Mouse (Mus musculus): Measurements from ENCODE around the gene Xylt1.

Gene Xylt1

DNA sequence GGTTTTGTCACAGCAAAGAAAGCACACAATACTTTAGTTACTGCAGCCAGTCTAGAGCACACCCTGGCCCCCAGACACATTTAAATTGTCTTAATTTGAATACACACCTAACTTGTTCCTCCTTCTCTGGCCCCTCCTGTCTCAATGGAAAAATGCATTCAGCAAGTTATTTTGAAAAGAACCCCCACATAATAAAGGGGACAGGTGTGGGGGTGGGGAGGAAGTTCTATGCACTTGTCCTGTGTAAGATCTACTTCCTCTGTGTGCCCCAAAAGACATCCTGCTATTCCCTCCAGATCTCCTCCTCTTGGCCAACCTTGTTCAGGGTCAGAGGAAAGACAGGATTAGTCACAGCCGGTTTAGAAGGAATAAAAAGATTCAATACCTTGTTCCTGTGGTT lies 135.0 kb downstream of the Xylt1 start:
- DNase-seq (ENCODE audit: low spot score) = no peak

DNA sequence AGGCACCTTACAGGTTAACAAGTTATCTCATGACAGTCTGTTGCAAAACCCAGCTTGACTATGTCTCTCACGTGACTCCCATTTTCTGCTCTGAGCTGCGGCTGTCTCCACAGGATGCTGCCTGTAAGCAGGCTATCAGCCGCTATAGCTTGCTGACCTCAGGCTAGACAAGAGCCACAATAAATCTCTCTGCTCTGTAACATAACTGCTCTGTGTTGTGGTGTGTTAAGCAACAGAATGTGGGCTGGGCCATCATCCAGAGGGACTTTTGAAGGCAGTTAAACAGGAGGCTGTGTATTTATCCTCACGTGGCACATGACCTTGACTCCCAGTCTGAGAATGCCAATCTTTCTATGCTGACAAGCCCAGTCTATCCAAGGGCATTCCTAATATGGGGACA lies 136.1 kb downstream of the Xylt1 start:
- no peak for DNase-seq (ENCODE audit: low spot score)

DNA sequence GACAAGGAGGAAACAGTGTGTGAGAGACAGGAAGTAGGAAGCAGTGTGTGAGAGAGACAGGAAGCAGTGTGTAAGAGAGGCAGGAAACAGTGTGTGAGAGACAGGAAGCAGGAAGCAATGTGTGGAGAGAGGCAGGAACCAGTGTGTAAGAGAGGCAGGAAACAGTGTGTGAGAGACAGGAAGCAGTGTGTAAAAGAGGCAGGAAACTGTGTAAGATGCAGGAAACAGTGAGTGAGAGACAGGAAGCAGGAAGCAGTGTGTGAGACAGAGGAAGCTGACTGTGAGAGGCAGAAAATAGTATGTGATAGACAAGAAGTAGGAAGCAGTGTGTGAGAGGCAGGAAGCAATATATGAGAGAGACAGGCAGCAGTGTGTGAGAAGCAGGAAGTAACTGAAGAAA lies 140.6 kb downstream of the Xylt1 start:
- DNase-seq (ENCODE audit: low spot score) = no peak

DNA sequence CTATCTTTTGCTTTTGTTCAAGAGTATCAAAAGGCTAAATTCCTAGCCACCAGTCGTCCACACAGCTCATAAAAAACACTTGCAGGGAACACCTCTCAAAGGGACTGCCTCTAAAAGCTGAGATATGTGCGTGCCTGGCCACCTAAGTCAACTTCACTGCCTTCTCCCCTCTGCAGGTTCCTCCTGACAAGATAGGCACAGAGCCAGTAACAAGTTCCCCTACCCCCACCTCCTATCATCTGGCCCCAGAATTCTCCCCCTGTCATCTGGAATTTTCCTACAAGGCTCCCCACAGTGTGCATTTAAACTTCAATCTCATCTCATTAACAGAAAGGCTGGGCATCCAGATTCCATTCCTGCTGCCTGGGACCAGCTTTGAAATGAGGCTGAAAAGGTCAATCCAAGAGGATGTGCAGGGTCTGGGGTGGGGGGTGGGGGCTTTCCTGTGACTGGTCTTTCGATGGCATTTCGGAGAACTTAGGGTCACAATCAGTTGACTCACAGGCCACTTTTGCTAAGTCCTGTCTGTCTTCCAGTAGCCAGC lies 141.4 kb downstream of the Xylt1 start:
- DNase-seq (ENCODE audit: low spot score) = peak; percentile 28

DNA sequence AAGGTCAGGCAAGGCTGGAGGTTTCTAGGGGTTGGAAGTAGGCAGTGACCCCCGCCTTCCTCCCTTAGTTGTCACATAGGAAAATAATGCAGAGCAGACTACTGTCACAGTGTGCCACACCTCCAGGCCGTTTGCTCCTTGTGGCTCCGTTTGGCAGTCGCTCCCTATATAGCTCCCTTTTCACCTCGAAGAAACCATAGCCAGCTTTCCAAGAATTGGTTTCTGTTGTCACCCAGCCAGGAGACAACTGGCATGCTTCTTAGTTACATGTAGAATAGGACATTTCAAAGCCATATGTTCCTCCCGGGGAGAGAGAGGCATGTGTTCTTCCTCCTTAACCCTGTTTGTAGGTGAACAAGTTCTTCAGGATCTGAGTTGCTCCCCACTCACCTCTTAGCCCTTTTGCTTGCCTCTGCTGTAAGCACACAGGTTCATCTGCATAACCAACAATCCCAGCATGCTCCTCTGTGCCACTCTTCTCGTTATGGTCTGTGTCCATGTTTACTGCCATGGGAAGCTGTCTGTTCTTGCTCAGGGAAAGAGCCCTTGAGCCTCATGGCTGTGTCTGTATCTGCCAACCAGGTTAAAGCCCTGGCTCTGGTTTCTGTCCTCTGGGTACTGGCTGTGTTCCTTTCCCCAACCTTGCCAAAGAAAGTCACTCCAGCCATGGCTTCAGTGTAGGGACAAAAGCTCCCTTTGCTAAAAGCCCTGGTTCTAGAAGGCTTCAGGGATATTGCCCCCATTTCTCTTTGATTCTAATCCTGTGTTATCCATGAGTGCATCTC lies 143.8 kb downstream of the Xylt1 start:
- no peak for DNase-seq (ENCODE audit: low spot score)

DNA sequence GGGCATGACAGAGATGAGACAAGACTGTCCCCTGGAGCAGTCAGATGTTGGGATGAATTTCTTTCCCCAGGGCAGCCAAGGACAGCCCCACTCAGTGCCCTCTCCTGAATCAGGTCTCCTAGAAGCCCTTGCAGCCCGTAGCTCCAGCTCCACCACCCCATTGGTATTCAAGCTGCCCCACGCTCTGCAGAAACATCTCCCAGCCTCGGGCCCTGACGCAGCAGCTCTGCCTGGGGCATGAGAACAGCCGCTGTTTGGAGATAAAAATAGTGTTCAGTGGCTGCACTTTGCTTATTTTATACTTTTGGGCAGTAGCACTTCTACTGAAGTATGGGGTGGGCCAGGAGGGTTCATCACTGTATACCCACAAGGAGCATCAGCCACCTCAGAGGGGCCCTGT lies 144.9 kb downstream of the Xylt1 start:
- no peak for DNase-seq (ENCODE audit: low spot score)

DNA sequence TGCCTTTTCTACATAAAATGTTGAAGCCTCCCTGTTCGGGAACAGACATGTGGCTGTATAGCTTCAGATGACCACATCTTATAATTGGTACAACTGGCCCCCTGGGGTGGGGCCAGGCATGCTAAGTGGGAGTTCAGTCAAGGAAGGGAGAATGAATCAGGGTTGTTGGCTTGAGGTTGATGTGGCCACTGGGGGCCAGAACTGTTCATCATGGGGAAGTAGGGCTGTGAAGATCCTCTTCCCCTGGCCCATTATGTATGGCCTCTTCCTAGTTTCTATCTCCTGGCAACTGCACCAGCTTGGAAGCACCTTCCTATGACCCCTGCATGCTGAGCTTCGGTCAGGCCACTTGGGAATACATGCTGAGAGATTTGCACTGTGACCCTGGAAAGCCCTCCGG lies 145.8 kb downstream of the Xylt1 start:
- no peak for DNase-seq (ENCODE audit: low spot score)

DNA sequence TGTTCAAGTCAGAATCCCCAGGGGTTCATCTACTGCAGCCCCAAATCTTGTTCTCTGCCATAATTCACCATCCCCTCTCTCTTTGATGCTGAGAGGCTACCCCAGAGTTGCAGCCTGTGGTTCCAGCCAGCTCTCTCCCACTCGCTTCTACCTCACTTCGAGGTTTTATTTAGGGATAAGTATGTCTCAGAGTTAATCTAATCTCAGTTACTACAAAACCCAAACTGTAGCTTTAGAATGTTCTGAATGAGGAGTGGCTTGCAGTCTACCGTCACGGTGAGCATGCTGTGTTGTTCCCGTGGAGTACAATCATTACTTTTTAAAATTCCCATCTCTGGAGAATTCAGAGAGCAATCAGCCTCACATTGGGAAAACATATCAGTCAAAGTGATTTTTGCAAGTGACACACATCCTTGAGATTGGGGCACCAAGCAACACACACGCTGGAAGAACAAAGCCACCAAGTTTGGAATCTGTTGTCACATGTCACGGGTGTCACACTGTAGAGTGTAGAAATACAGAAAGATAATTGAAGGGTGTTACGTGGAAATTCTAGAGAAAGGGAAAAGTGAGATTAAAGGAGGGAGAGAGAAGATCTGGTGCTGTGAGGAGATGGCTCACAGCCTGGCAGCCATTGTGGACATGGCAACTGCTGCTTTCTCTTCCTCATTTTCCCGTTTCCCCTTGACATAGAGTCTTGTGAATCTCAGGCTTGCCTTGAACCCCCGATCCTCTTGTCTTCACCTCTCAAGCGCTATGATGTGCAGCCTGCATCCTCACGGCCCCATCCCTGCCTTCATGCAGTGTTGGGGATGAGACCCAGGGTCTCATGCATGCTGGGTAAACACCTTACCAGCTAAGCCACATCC lies 149.2 kb downstream of the Xylt1 start:
- DNase-seq (ENCODE audit: low spot score) = no peak

DNA sequence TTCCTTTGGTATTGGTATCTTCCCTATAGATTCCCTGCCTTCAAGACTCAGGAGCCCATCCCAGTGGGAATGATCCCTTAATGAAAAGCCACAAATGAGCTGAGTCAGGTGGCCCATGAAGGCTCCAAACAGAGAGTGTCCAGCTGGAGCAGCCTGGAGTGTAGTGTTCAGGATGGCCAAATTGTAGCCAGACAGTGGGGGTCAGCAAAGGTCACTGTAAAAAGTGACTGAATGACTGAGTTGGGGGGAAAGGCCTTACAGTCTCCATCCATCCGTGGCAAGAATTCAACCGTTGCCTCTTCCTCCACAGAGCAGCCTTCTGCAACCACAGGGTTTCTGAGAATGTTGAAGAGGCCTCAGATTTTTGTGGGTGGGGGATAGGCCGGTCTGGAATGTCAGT lies 151.9 kb downstream of the Xylt1 start:
- peak; percentile 59 for DNase-seq (ENCODE audit: low spot score)

DNA sequence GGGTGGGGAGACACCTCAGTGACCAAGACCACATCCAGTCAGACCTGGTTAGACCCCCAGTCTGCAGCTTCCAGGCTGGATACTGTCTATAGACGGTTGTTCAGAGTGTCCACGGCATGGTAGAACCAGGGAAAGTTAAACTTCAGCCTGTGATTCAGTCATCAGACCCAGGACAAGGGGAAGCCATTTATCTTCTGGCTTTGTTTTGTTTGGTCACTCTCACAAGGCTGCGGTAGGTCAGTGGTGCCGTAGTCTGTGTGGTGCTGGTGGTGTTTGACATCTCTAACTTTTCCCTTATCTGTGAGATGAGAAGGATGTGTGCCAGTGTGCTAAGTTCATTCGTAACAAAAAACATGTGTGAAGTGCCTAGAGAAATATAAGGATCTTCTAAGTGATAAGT lies 152.4 kb downstream of the Xylt1 start:
- no peak for DNase-seq (ENCODE audit: low spot score)

DNA sequence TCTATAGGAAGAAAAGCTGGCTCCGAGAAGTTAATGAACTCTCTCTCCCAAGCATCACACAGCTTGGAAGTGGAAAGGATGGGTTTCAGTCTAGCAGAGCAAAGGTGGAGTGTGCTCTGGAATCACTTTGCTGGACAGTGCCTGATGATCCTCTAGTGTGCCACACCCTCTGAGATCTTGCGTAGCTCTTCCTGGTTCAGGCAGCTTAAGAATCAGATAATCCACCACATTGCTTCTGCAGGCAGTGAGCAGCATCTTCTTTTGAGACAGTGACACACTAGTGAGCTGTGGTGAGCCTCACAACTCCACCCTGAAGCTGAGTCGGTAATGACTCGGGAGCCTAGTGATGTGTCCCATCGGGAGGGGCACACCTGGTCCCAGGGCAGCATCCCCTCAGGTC lies 159.2 kb downstream of the Xylt1 start:
- no peak for DNase-seq (ENCODE audit: low spot score)

DNA sequence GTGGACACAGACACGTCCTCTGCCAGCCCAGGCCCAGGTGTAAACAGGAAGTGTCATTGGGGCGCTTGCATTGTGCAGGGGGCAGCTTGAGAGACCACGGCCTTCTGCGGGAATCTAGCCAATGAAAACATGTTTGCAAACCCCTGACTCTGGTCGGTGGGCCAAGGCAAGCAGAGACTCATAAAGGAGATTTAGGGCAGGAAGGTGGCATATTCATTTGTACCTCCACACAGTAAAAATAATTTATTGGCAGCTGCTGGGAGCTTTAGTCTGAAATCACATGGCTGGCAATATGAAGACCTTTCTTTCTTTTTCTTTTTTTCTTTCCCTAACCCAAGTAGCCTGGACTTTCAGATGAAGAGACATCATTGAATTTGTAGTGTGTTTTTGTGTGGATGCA lies 159.6 kb downstream of the Xylt1 start:
- DNase-seq (ENCODE audit: low spot score) = no peak

DNA sequence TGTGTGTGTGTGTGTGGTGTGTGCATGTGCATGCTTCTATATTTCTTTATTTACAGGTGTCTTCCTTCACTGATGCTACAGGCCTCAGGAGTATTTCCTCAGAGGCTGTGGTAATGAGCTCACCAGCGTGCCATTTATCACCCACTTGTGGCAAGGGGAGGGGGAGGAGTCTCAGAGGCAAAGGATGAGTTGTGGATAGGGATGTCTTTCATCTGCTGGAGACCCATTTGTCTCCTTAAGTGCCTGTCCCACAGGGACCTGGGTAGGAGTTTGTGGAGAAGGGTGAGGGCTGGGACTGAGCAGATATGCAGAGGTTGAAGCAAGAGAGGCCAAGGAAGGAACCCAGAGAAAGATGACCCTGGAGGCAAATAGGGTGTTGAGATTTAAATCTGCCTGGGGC lies 160.3 kb downstream of the Xylt1 start:
- peak; percentile 40 for DNase-seq (ENCODE audit: low spot score)

DNA sequence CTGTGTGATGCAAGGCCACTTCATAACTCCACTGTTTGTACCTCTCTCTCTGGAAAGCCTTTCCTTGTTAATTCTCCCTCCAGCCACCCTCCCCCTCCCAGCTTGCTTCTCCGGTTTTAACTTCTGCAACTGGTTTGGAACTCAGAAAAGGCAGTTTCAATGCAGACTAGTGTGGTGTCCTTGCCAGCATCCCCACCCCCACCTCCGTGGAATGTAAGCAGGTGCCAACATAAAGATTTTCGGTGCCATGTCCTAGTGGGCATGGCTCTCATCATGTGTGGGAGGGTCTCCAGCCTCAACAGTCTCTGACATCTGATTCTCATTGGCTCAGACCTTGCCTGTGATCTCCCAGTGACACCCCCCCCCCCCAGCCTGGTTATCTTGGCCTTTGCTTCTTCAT lies 160.9 kb downstream of the Xylt1 start:
- no peak for DNase-seq (ENCODE audit: low spot score)

DNA sequence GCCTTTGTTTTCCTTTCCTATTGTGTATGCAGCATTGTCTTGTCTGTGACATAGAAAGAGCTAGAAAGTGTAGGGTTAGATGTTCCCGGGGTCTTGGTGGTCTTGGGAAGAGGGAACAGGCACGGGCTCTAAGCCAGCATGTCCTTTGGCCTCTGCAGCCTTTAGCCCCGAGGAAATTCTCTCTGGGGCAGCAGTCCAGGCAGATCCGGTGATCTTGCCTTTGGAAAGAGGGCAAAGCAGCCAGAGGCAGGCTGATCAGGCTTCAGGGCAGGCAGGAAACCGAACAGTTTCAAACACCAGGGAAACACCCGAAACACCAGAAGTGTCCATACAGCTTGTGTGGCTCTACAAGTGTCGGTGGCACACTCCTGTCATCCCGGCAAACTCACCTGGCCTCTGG lies 162.3 kb downstream of the Xylt1 start:
- no peak for DNase-seq (ENCODE audit: low spot score)

DNA sequence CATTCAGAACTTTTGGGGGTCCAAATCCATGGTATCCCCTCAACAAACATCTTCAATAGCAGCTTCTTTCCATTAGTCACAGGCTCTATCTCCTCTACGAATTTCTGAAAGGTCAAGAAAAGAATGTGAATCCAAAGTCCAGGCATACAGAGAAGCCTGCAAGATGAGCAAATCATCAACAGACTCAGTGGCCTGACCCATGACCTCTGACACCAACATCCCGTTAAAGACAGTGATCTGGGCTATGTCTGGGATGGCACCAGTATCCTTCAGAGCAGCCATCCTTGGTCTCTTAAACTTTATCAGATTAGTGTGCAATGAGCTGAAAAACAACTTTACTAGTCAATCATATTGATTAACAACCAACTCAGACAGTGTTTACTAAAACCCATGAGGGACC lies 163.3 kb downstream of the Xylt1 start:
- DNase-seq (ENCODE audit: low spot score) = no peak

DNA sequence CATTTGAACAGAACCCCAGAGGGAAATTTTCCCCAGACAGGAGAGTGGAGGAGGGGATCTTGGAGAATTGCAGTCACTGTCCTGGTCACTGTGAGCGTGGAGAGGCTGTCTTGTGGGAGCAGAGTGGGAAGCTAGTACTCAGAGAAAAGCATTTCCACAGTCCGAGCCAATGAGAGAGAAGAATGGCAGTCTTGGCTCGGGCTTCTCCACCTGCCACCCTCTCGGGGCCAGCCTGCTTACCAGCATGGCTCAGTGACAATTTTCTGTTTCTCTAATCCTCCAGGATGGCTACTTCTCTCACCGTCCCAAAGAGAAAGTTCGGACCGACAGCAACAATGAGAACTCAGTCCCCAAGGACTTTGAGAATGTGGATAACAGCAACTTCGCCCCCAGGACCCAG lies 167.5 kb downstream of the Xylt1 start:
- DNase-seq (ENCODE audit: low spot score) = no peak

DNA sequence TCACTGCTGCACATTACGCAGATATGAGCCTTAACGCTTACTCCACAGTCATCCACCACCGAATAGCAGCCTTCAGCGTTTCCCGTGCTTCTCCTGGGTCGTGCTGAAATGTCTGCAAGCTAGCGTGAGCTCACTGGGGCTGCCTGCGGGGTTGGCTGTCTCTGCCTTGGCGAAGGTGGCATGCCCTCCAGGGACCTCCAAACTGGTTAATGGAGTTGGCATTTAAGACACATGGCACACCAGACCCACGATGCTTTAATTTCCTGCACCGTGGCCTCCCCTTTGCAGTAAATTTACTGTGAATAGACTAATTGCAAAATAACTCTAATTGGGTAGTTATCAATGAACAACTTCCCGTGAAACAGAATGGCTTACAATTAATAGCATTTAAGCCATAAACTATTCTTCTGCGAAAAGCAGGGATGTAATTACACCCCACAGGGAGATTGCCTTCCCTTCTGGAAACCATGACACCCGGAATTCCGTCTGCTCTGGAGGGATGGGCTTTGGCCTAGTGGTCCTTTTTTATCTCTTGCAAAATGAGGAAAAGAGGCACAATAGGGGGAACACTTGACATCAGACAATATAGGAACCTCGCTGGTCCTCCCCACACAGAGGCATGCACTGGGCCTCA lies 170.3 kb downstream of the Xylt1 start:
- DNase-seq (ENCODE audit: low spot score) = no peak

DNA sequence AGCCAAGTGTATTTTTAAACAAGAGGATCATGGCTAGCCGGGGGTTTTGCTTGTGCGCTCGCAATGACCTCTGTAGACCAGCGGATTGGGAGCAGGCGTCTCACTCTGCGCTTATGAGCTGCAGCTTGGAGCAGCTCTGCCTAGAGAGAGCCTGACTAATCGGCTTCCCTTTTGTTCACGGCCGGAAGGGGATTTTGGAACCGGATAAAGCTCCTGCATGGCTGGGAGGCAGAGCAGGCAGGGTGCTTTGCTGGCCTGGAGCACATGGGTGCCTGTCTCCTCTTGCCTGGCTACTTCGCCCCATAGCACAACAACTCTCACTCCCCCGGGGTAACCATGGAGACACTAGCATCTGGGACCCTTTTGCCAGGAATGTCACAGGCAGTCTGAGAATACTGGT lies 172.4 kb downstream of the Xylt1 start:
- DNase-seq (ENCODE audit: low spot score) = peak; percentile 43

DNA sequence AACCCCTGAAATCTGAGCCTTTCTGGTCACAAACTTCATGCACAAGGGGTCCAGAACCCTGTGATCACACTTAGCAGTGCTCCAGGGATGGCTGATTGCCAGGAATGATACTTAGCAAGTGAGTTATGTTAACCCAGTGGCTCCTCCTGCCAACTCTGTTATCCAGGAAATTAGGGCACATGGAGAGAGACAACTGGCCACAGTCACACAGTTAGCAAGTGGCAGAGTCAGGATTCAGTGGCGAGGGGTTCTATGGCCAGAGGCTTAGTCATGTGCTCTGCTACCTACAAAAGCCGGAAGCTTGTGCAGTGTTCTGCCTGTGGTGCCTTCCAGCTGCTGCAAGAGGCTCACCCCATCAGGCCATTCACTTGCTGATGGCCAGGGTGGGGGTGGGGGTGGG lies 175.0 kb downstream of the Xylt1 start:
- no peak for DNase-seq (ENCODE audit: low spot score)

DNA sequence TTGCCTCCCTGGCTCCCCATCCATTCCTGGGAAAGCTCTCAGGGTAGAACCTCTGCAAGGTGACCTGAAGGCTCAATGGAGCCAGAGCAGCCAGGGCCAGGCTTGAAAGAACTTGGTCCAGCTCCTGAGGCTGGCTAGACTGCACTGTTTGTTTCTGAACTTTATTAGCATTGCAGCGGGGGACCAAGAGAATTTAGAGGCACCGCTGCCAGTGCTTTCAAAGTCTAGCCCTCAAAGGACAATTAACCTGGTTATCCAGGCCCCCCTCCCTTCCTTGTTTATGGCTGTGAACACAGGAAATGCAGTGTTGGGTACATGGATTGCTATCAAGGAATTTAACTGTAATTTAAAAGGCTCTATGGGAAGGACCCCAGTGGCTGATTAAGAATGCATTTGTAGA lies 177.4 kb downstream of the Xylt1 start:
- DNase-seq (ENCODE audit: low spot score) = no peak

DNA sequence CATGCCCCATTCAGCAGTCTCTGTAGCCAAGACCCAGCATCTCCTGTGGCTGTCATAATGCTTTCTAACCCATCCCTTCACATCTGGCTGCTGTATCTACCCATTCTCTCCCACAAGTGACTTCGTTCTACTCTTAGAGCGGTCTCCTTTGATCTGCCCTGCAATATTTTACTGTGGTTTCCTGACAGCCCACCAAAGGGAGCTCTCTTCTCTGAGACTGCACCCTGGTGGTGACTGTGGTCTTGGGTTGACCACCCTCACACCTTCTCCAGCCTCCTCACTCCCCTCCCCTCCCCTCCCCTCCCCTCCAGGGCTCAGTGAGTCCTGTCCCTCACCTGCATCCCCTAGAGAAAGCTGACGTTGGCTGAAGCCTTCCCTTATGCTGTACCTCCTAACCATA lies 178.3 kb downstream of the Xylt1 start:
- no peak for DNase-seq (ENCODE audit: low spot score)

Data from embryo, embryonic 10.5 days (tissue).